Mouse (Mus musculus) stomach, embryonic 14.5 days (tissue): Measurements from ENCODE around the gene Psmc6. TPM values are rescaled to one million over a fixed set of nuclear protein-coding genes. Genes with fewer than 3 reads are reported as not detected.

Source experiments
- ATAC-seq: fragments of 200-750 bp; cut with Nextera tagmentation; 2 replicates; pipeline ENCODE4 v1.8.0; 2017; ENCODE audit warnings: low read depth, moderate TSS enrichment; ENCODE audit not compliant: insufficient number of reproducible peaks, insufficient read depth, low FRiP score
- H3K27ac ChIP-seq: fragments of 300-500 bp; sonication (generic); 2 replicates; pipeline ENCODE4 v1.5.1; 2014; ENCODE audit warnings: mild to moderate bottlenecking, low read length, moderate library complexity, mixed read lengths
- H3K27me3 ChIP-seq: fragments of 300-500 bp; sonication (generic); 2 replicates; pipeline ENCODE4 v1.6.1; 2014; ENCODE audit warnings: low read length, control low read depth, mixed read lengths; ENCODE audit not compliant: control insufficient read depth, insufficient read depth
- H3K36me3 ChIP-seq: fragments of 300-500 bp; sonication (generic); 2 replicates; pipeline ENCODE4 v1.6.1; 2014; ENCODE audit warnings: mild to moderate bottlenecking, control low read depth, low read length, moderate library complexity, mixed read lengths; ENCODE audit not compliant: control insufficient read depth, insufficient read depth
- H3K4me1 ChIP-seq: fragments of 300-500 bp; sonication (generic); 2 replicates; pipeline ENCODE4 v1.6.1; 2014; ENCODE audit warnings: low read length, control low read depth, mixed read lengths; ENCODE audit not compliant: control insufficient read depth, insufficient read depth
- H3K4me2 ChIP-seq: fragments of 300-500 bp; sonication (generic); replicated peaks from 2 replicates; pipeline ENCODE4 v1.6.1; 2014; ENCODE audit warnings: low read depth, low read length, control low read depth
- H3K4me3 ChIP-seq: fragments of 300-500 bp; sonication (generic); 2 replicates; pipeline ENCODE4 v1.5.1; 2014; ENCODE audit warnings: low read depth, low read length, control low read depth
- H3K9ac ChIP-seq: fragments of 300-500 bp; sonication (generic); replicated peaks from 2 replicates; pipeline ENCODE4 v1.6.1; 2014; ENCODE audit warnings: low read depth, mild to moderate bottlenecking, control low read depth, low read length, moderate library complexity, mixed read lengths
- H3K9me3 ChIP-seq: fragments of 300-500 bp; sonication (generic); 2 replicates; pipeline ENCODE4 v1.6.1; 2016; ENCODE audit warnings: low read depth, low read length, control low read depth; ENCODE audit not compliant: control insufficient read depth
- WGBS: fragments of 180-500 bp; shearing (Covaris S2); extraction: QIAGEN DNeasy Blood & Tissue Kit; methylation state at CpG from one replicate; pipeline ENCODE4 v1.1.7; 2014; 5-methylcytosine and 5-hydroxymethylcytosine counted together
- polyA plus RNA-seq: library from polyadenylated mRNA; unstranded; fragments of >200 nt; fragmentation: Nextera tagmentation; extraction: Ambion mirVana; gene quantifications from 2 replicates; pipeline ENCODE4 v1.2.1, GENCODE M21; 2014

Gene Psmc6
- polyA plus RNA-seq = 163 and 171 TPM in 2 replicates

DNA sequence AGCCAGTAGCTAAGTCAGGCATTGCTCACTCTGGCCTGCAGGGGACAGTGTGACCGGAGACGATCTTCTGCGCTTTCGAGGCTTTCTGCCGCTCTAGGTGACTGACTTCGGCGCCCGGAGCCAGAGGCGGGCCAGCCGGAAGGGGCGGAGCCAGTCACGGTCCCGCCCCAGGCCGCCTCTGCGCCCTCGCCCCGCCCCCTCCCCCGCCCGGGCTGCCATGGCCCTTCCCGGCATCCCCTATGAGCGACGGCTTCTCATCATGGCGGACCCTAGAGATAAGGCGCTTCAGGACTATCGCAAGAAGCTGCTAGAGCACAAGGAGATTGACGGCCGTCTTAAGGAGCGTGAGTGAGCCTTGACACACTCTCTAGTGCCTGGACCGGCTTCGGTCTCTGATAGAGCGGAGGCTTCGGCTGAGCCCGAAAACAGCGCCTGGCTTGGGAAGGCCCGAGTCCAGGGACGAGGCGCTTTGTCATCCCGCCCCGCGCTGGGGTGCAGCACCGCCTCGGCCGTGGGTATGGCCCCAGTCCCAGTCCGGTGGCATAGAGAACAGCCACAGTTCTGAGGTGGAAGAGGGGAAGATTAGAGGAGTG lies at the start of gene Psmc6:
Gene Psmc6, plus strand, starts transcription at position 200 of the 593 bp plus-strand sequence.
- WGBS = under 1% methylated on average over 44 of the region's 44 CpGs

DNA sequence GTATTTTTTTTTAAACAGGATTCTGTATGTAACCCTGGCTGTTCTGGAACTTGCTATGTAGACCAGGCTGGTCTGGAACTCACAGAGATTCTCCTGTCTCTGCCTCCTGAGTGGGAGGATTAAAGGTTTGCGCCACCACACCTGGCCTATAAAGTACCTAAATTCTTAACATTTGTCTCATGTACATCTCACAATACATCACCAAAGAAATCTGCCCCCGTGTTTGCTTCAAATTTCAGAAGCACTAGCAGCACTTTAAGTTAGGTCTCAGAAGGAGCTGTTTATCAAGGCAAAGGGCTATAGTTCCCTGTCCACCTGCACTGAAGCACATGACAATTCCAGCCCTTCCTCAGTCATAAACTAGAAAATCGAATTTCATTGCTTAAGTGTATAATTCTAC lies 47.5 kb upstream of the Psmc6 start:
- no peak overlapping the region for H3K9ac ChIP-seq
- H3K4me2 ChIP-seq = no peak overlapping the region
- H3K4me3 ChIP-seq = no peak overlapping the region
- H3K27me3 ChIP-seq = no peaks in the 10 kb centered on the region
- H3K27ac ChIP-seq = no peak overlapping the region
- ATAC-seq = no peak
- no peaks in the 10 kb centered on the region for H3K9me3 ChIP-seq
- no peaks in the 10 kb centered on the region for H3K4me1 ChIP-seq
- H3K36me3 ChIP-seq = peaks cover 4% of the 10 kb centered on the region; the same call in 1 of the 2 replicates
- 85% methylated on average over 3 of the region's 3 CpGs for WGBS

More for the DNA sequence above, at the start of gene Psmc6:
- Histone ChIP-seq H3K4me3 (peak within 1 kb of the TSS; percentile 93), H3K4me1 (0 out of 2 replicates have a peak, but pooled peaks cover 3% of the 10 kb centered on the region), H3K4me2 (peak within 1 kb of the TSS; percentile 61), H3K27me3 (no peaks in the 10 kb centered on the region), H3K9ac (peak within 1 kb of the TSS; percentile 88), H3K36me3 (peaks cover 16% of the 10 kb centered on the region; the same call in 1 of the 2 replicates), H3K27ac (peak within 1 kb of the TSS; percentile 78; the same call in 1 of the 2 replicates), H3K9me3 (no peaks in the 10 kb centered on the region)
- peak; percentile 97 for ATAC-seq

GRCm38 (mm10) chr14:45291608-45292007 lies 38.0 kb upstream of the Psmc6 start:
- Histone ChIP-seq H3K27ac (no peak overlapping the region), H3K4me3 (no peak overlapping the region), H3K4me1 (no peaks in the 10 kb centered on the region), H3K4me2 (no peak overlapping the region), H3K36me3 (peaks cover 12% of the 10 kb centered on the region; the same call in 1 of the 2 replicates), H3K9me3 (no peaks in the 10 kb centered on the region), H3K27me3 (no peaks in the 10 kb centered on the region), H3K9ac (no peak overlapping the region)
- no peak for ATAC-seq
- 85% methylated on average over 4 of the region's 4 CpGs for WGBS

GRCm38 (mm10) chr14:45303939-45304338 lies 25.6 kb upstream of the Psmc6 start:
- Histone ChIP-seq H3K27ac (no peak overlapping the region), H3K4me3 (no peak overlapping the region), H3K36me3 (peaks cover 6% of the 10 kb centered on the region), H3K27me3 (no peaks in the 10 kb centered on the region), H3K4me1 (no peaks in the 10 kb centered on the region), H3K4me2 (no peak overlapping the region), H3K9ac (no peak overlapping the region), H3K9me3 (no peaks in the 10 kb centered on the region)
- ATAC-seq = no peak
- 59% methylated on average over 4 of the region's 4 CpGs for WGBS

- H3K4me3 ChIP-seq = no peak overlapping the region
- H3K9ac ChIP-seq = no peak overlapping the region
- no peaks in the 10 kb centered on the region for H3K9me3 ChIP-seq
- H3K27ac ChIP-seq = no peak overlapping the region
- no peak overlapping the region for H3K4me2 ChIP-seq
- H3K4me1 ChIP-seq = no peaks in the 10 kb centered on the region
- peaks cover 4% of the 10 kb centered on the region for H3K36me3 ChIP-seq
- no peaks in the 10 kb centered on the region for H3K27me3 ChIP-seq
- ATAC-seq = no peak
- WGBS = 73% methylated on average over 4 of the region's 4 CpGs
Measured at GRCm38 (mm10) chr14:45304389-45304788, 25.2 kb upstream of the Psmc6 start.

DNA sequence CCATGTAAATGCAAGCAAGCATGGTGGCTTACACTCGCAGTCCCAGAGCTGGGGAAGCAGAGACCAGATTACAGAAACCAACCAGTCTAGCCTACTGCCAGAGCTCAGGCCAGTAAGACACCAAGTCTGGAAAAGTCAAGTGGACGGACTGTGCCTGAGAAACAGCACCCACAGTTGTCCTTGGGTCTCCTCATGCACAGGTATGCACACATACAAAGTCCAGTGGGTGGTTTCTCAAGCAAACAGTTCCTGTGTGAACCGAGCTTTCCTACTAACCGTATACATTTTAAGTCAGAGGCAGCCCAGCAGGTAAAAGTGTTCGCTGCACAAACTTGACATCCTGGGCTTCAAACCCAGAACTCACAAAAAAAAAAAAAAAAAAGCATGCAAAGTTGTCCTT lies 23.7 kb upstream of the Psmc6 start:
- Histone ChIP-seq H3K4me1 (no peaks in the 10 kb centered on the region), H3K4me3 (no peak overlapping the region), H3K36me3 (peaks cover under 1% of the 10 kb centered on the region), H3K9ac (no peak overlapping the region), H3K27ac (no peak overlapping the region), H3K4me2 (no peak overlapping the region), H3K27me3 (no peaks in the 10 kb centered on the region), H3K9me3 (no peaks in the 10 kb centered on the region)
- 94% methylated on average over 5 of the region's 5 CpGs for WGBS
- no peak for ATAC-seq

DNA sequence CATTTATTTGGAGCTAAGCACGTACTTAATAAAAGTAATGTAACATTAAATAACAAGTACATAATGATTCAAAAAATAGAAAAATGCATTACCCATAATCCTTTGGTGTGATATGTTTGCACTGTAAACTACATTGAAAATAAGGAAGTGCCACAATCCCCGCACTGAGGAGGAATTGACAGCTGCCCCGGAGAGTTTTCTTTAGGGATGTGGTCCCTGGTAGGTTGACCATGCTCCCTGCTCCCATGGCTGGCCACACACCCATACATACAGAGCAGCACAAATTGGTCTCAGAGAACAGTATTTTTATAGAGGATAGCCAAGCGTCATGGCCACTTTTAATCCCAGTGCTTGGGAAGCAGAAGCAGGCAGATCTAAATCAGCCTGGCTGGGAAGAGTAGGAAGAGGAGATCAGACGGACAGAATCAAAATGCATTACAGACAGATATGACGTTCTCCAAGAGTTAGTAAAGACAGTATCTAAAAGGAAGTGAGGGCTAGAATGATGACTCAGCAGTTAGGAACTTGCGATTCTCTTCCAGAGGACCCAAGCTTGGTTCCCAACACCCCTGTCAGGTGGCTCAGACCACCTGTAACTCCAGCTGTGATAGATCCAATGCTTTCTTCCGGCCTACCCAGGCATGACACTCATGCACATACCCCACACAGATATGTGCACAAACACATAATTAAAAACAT lies 21.8 kb upstream of the Psmc6 start:
- no peak for ATAC-seq
- H3K4me2 ChIP-seq = no peak overlapping the region

DNA sequence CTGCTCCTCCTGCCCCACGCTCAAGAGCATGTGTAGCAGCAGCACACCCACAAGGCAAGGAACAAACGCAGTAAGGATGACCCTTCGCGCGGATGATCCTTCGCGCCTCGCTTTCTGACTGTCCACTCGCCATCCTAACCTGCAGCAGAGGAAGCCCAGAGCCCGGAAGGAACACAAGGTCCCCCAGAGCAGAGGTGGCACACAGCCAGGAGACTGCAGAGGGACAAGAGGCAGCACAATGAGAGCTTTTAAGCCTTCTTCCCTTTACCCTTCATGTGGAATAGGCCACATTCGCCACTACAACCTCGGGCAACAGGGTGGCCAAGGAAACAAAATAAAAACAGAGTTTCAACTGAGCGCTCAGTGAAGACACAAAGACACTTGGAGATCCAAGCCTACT lies 19.9 kb upstream of the Psmc6 start:
- no peak overlapping the region for H3K27ac ChIP-seq
- ATAC-seq = no peak
- H3K4me3 ChIP-seq = no peak overlapping the region
- no peaks in the 10 kb centered on the region for H3K27me3 ChIP-seq
- H3K9me3 ChIP-seq = no peaks in the 10 kb centered on the region
- H3K4me2 ChIP-seq = no peak overlapping the region
- WGBS = 90% methylated on average over 13 of the region's 13 CpGs
- H3K4me1 ChIP-seq = no peaks in the 10 kb centered on the region
- no peaks in the 10 kb centered on the region; the same call in 1 of the 2 replicates for H3K36me3 ChIP-seq
- no peak overlapping the region for H3K9ac ChIP-seq

More for the DNA sequence above, 21.8 kb upstream of the Psmc6 start:
- Histone ChIP-seq H3K36me3 (no peaks in the 10 kb centered on the region; the same call in 1 of the 2 replicates), H3K4me3 (no peak overlapping the region), H3K9ac (no peak overlapping the region), H3K9me3 (no peaks in the 10 kb centered on the region), H3K4me1 (no peaks in the 10 kb centered on the region), H3K27ac (no peak overlapping the region), H3K27me3 (no peaks in the 10 kb centered on the region)
- 84% methylated on average over 8 of the region's 8 CpGs for WGBS
